Mouse (Mus musculus) cortical plate, adult 2 months (tissue): ENCODE data around the gene Xpot. TPM values are rescaled to one million over a fixed set of nuclear protein-coding genes. Genes with fewer than 3 reads are reported as not detected.

Experiments used
- H3K27ac ChIP-seq: fragments of 200-500 bp; 2 replicates; pipeline ENCODE4 v1.5.1; 2012; ENCODE audit warnings: low read length, control low read depth, inconsistent platforms; ENCODE audit not compliant: insufficient read depth
- H3K4me1 ChIP-seq: fragments of 200-500 bp; 2 replicates; pipeline ENCODE4 v1.6.1; 2011; ENCODE audit warnings: low read length; ENCODE audit not compliant: control insufficient read depth, insufficient read depth
- H3K4me3 ChIP-seq: fragments of 200-500 bp; 2 replicates; pipeline ENCODE4 v1.5.1; 2011; ENCODE audit warnings: mild to moderate bottlenecking, low read length, control low read depth; ENCODE audit not compliant: insufficient read depth
- CTCF ChIP-seq: fragments of 200-500 bp; IDR thresholded peaks from 2 replicates; pipeline ENCODE4 v1.5.1; 2011; ENCODE audit warnings: mild to moderate bottlenecking, control low read depth, low read length; ENCODE audit not compliant: insufficient read depth; ENCODE audit errors: extremely low read depth
- POLR2A ChIP-seq: fragments of 200-500 bp; IDR thresholded peaks from 2 replicates; pipeline ENCODE4 v1.6.1; 2011; ENCODE audit warnings: mild to moderate bottlenecking, low read length, control low read depth; ENCODE audit not compliant: insufficient read depth; ENCODE audit errors: extremely low read depth
- polyA plus RNA-seq: library from polyadenylated mRNA; depleted of rRNA; stranded (reverse); fragments of >200 nt; gene quantifications from 2 replicates; pipeline ENCODE4 v1.2.3, GENCODE M21; 2012

Gene Xpot
- polyA plus RNA-seq, 1 experiment: 60.8 TPM

- H3K4me1 ChIP-seq: peaks cover 2% of the 10 kb centered on the region; the same call in 1 of the 2 replicates
- TF ChIP-seq POLR2A: no peak
- TF ChIP-seq CTCF: no peak
- H3K27ac ChIP-seq: no peak overlapping the region
- H3K4me3 ChIP-seq: peak overlapping the region; percentile 44
Measured at GRCm38 (mm10) chr10:121640944-121641271, 14.8 kb upstream of the Xpot start.

GRCm38 (mm10) chr10:121640150-121640930, 14.2 kb upstream of the Xpot start:
- H3K27ac ChIP-seq: no peak overlapping the region
- peak; percentile 65 for TF ChIP-seq CTCF
- TF ChIP-seq POLR2A: no peak
- H3K4me3 ChIP-seq: no peak overlapping the region
- H3K4me1 ChIP-seq: peaks cover 2% of the 10 kb centered on the region; the same call in 1 of the 2 replicates

GRCm38 (mm10) chr10:121639573-121639972, 13.4 kb upstream of the Xpot start:
- H3K4me1 ChIP-seq: peaks cover 2% of the 10 kb centered on the region; the same call in 1 of the 2 replicates
- H3K27ac ChIP-seq: no peak overlapping the region
- H3K4me3 ChIP-seq: no peak overlapping the region
- TF ChIP-seq POLR2A: no peak
- TF ChIP-seq CTCF: no peak

GRCm38 (mm10) chr10:121636276-121636675, 10.1 kb upstream of the Xpot start:
- Histone ChIP-seq H3K4me1 (no peaks in the 10 kb centered on the region), H3K27ac (no peak overlapping the region), H3K4me3 (no peak overlapping the region)
- TF ChIP-seq POLR2A (no peak), CTCF (no peak)

- H3K27ac ChIP-seq: no peak overlapping the region
- TF ChIP-seq CTCF (no peak), POLR2A (no peak)
- H3K4me3 ChIP-seq: no peak overlapping the region
- no peaks in the 10 kb centered on the region for H3K4me1 ChIP-seq
Measured at GRCm38 (mm10) chr10:121634159-121634558, 8.0 kb upstream of the Xpot start.

- H3K4me1 ChIP-seq: peaks cover 2% of the 10 kb centered on the region
- H3K27ac ChIP-seq: no peak overlapping the region
- no peak overlapping the region for H3K4me3 ChIP-seq
- TF ChIP-seq POLR2A: no peak
- no peak for TF ChIP-seq CTCF
Measured at GRCm38 (mm10) chr10:121628561-121629040, 2.5 kb upstream of the Xpot start.

GRCm38 (mm10) chr10:121627216-121627852, 1.2 kb upstream of the Xpot start:
- H3K4me3 ChIP-seq: no peak overlapping the region
- no peak overlapping the region for H3K27ac ChIP-seq
- H3K4me1 ChIP-seq: peaks cover 2% of the 10 kb centered on the region
- TF ChIP-seq CTCF (no peak), POLR2A (no peak)

- Histone ChIP-seq H3K4me1 (peaks cover 2% of the 10 kb centered on the region), H3K4me3 (peak overlapping the region; percentile 64), H3K27ac (peak overlapping the region; percentile 87)
- TF ChIP-seq CTCF (no peak), POLR2A (no peak)
Measured at GRCm38 (mm10) chr10:121625407-121626185, 536 bp downstream of the Xpot start.

- TF ChIP-seq POLR2A (no peak), CTCF (no peak)
- Histone ChIP-seq H3K4me3 (peak overlapping the region; percentile 64; the same call in 1 of the 2 replicates), H3K4me1 (peaks cover 2% of the 10 kb centered on the region), H3K27ac (no peak overlapping the region)
Measured at GRCm38 (mm10) chr10:121625006-121625405, 1.1 kb downstream of the Xpot start.

- TF ChIP-seq POLR2A (no peak), CTCF (no peak)
- H3K4me1 ChIP-seq: peaks cover 2% of the 10 kb centered on the region
- no peak overlapping the region for H3K27ac ChIP-seq
- no peak overlapping the region for H3K4me3 ChIP-seq
Measured at GRCm38 (mm10) chr10:121623670-121624069, 2.5 kb downstream of the Xpot start.
